Mouse (Mus musculus) inflammation-experienced regulatory T-cells (primary cell): Measurements from ENCODE around the gene Hepacam. TPM values are rescaled to one million over a fixed set of nuclear protein-coding genes. Genes with fewer than 3 reads are reported as not detected.

Experiments used
- polyA plus RNA-seq, 2 experiments: library from polyadenylated mRNA; unstranded; fragments of 100-300 nt; shearing (Covaris generic); gene quantifications; one replicate each; pipeline ENCODE4 v1.2.1; 2017

Hepacam gene
- polyA plus RNA-seq, result under 1 TPM in 1 of 2 experiments, not detected in 1; 0.05 TPM

GRCm38 (mm10) chr9:37367301-37368080 lies at the start of gene Hepacam:
Gene Hepacam (plus strand): TSS chr9:37367351.

GRCm38 (mm10) chr9:37347988-37348642 lies 19.0 kb upstream of the Hepacam start, which contains the start of gene Ccdc15:
Gene Ccdc15 (minus strand): TSS chr9:37348432.

DNA sequence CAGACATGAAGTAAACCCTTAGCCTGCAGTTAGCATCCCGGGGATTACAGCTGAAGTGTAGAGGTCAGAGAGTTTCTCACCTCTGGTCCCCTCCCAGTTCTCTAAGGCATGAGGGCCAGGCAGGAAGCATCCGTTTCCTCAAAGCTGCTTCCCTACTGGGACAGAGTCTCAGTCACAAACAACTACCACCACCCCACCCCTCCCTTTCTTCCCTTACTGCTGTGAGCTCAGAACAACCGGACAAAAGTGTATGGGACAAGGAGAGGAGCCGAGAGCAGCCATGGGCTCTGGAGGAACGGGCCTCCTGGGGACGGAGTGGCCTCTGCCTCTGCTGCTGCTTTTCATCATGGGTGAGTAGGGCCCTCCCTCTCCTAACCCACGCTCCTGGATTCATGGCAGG lies 34.7 kb downstream of the Hepacam start, which contains the start of gene Robo4:
Gene Robo4 (plus strand): TSS at position 96 of the 400 bp plus-strand sequence.

GRCm38 (mm10) chr9:37432720-37433421 lies 65.7 kb downstream of the Hepacam start, which contains the start of gene Robo3:
Gene Robo3 (minus strand): TSS chr9:37433246.

Other genes with a start within 250 kb of the Hepacam start
- gene Pknox2, start 219.9 kb upstream of the Hepacam start, polyA plus RNA-seq, result under 1 TPM; 0.11 to 0.45 TPM
- 1 to 10 TPM; 1.9 to 5.0 TPM for gene Tmem218, start 159.1 kb upstream of the Hepacam start, polyA plus RNA-seq
- 1 to 10 TPM; 4.1 to 6.7 TPM for gene Slc37a2, start 111.6 kb upstream of the Hepacam start, polyA plus RNA-seq
- gene Ccdc15, start 18.9 kb upstream of the Hepacam start, polyA plus RNA-seq, result 1 to 10 TPM; 6.3 to 7.1 TPM
- gene Robo4, start 34.5 kb downstream of the Hepacam start, polyA plus RNA-seq, result not detected
- 1 to 10 TPM in 1 of 2 experiments, under 1 TPM in 1; 0.17 to 1.3 TPM for gene Robo3, start 65.9 kb downstream of the Hepacam start, polyA plus RNA-seq
- gene Msantd2, start 122.0 kb downstream of the Hepacam start, polyA plus RNA-seq, result 10 to 100 TPM; 23.8 to 28.9 TPM
- gene Esam, start 160.7 kb downstream of the Hepacam start, polyA plus RNA-seq, result under 1 TPM; 0.37 to 0.92 TPM
- gene Vsig2, start 171.9 kb downstream of the Hepacam start, polyA plus RNA-seq, result 1 to 10 TPM in 1 of 2 experiments, under 1 TPM in 1; 0.28 to 5.9 TPM
- gene Nrgn, start 185.6 kb downstream of the Hepacam start, polyA plus RNA-seq, result 10 to 100 TPM in 1 of 2 experiments, 1 to 10 TPM in 1; 1.6 to 14.9 TPM
- gene Siae, start 188.3 kb downstream of the Hepacam start, polyA plus RNA-seq, result 10 to 100 TPM; 14.9 to 16.8 TPM
- 1 to 10 TPM in 1 of 2 experiments, under 1 TPM in 1; 0.86 to 1.3 TPM for gene Spa17, start 246.4 kb downstream of the Hepacam start, polyA plus RNA-seq